Mouse (Mus musculus) bone marrow macrophage, adult 2 months (primary cell): ENCODE measurements around the gene Pou3f1. TPM values are rescaled to one million over a fixed set of nuclear protein-coding genes. Genes with fewer than 3 reads are reported as not detected.

ENCODE experiments used
- H3K27ac ChIP-seq: 2 replicates; pipeline ENCODE4 v1.5.1; 2012; ENCODE audit warnings: low read depth, low read length; ENCODE audit not compliant: insufficient read depth
- H3K4me1 ChIP-seq: 2 replicates; pipeline ENCODE4 v1.6.1; 2012; ENCODE audit warnings: low read length; ENCODE audit not compliant: control insufficient read depth, insufficient read depth
- H3K4me3 ChIP-seq: 2 replicates; pipeline ENCODE4 v1.5.1; 2012; ENCODE audit warnings: mild to moderate bottlenecking, low read length, moderate library complexity; ENCODE audit not compliant: insufficient read depth
- CTCF ChIP-seq: IDR thresholded peaks from 2 replicates; pipeline ENCODE4 v1.5.1; 2012; ENCODE audit warnings: low read depth, mild to moderate bottlenecking, low read length, moderate library complexity
- POLR2A ChIP-seq: IDR thresholded peaks from 2 replicates; pipeline ENCODE4 v1.6.1; 2012; ENCODE audit warnings: mild to moderate bottlenecking, low read depth, low read length, borderline replicate concordance
- polyA plus RNA-seq: library from polyadenylated mRNA; stranded (reverse); fragments of >200 nt; gene quantifications from 2 replicates; pipeline ENCODE4 v1.2.4, GENCODE M21; 2012; ENCODE audit not compliant: missing spikeins, insufficient read depth, insufficient read length

The Pou3f1 gene
- polyA plus RNA-seq, result not detected in 2 replicates

- H3K4me3 ChIP-seq, result peak within 1 kb of the TSS; percentile 61
- no peak within 1 kb of the TSS for H3K27ac ChIP-seq
- H3K4me1 ChIP-seq, result peaks cover 9% of the 10 kb centered on the region
- TF ChIP-seq CTCF (no peak), POLR2A (no peak)
Measured at GRCm38 (mm10) chr4:124656518-124656853, at the start of gene Pou3f1. Gene Pou3f1, plus strand, starts transcription at chr4:124656807.

GRCm38 (mm10) chr4:124607166-124607565, 49.4 kb upstream of the Pou3f1 start:
- no peaks in the 10 kb centered on the region for H3K4me1 ChIP-seq
- TF ChIP-seq CTCF (no peak), POLR2A (no peak)
- no peak overlapping the region for H3K27ac ChIP-seq
- H3K4me3 ChIP-seq, result no peak overlapping the region

GRCm38 (mm10) chr4:124610066-124610465, 46.5 kb upstream of the Pou3f1 start:
- Histone ChIP-seq H3K27ac (no peak overlapping the region), H3K4me3 (no peak overlapping the region), H3K4me1 (no peaks in the 10 kb centered on the region)
- TF ChIP-seq CTCF, result no peak
- no peak for TF ChIP-seq POLR2A

- no peak for TF ChIP-seq CTCF
- no peak for TF ChIP-seq POLR2A
- Histone ChIP-seq H3K4me1 (no peaks in the 10 kb centered on the region), H3K27ac (no peak within 1 kb of the TSS), H3K4me3 (no peak within 1 kb of the TSS)
Measured at GRCm38 (mm10) chr4:124610703-124611102, 45.9 kb upstream of the Pou3f1 start, which contains the start of gene 3100002H09Rik. Gene 3100002H09Rik, minus strand, starts transcription at chr4:124610803.

- TF ChIP-seq POLR2A (no peak), CTCF (no peak)
- no peak overlapping the region for H3K27ac ChIP-seq
- no peak overlapping the region for H3K4me3 ChIP-seq
- no peaks in the 10 kb centered on the region for H3K4me1 ChIP-seq
Measured at GRCm38 (mm10) chr4:124611768-124612167, 44.8 kb upstream of the Pou3f1 start.

- H3K4me1 ChIP-seq, result no peaks in the 10 kb centered on the region
- no peak overlapping the region for H3K4me3 ChIP-seq
- no peak for TF ChIP-seq POLR2A
- no peak for TF ChIP-seq CTCF
- no peak overlapping the region for H3K27ac ChIP-seq
Measured at GRCm38 (mm10) chr4:124614189-124614588, 42.4 kb upstream of the Pou3f1 start.

GRCm38 (mm10) chr4:124615406-124615960, 41.1 kb upstream of the Pou3f1 start:
- TF ChIP-seq POLR2A (no peak), CTCF (no peak)
- Histone ChIP-seq H3K4me3 (no peak overlapping the region), H3K27ac (no peak overlapping the region), H3K4me1 (no peaks in the 10 kb centered on the region)

- TF ChIP-seq CTCF (no peak), POLR2A (no peak)
- no peak overlapping the region for H3K4me3 ChIP-seq
- H3K27ac ChIP-seq, result no peak overlapping the region
- no peaks in the 10 kb centered on the region for H3K4me1 ChIP-seq
Measured at GRCm38 (mm10) chr4:124615986-124616385, 40.6 kb upstream of the Pou3f1 start.

- H3K4me1 ChIP-seq, result no peaks in the 10 kb centered on the region
- no peak overlapping the region for H3K27ac ChIP-seq
- TF ChIP-seq POLR2A, result no peak
- no peak for TF ChIP-seq CTCF
- no peak overlapping the region for H3K4me3 ChIP-seq
Measured at GRCm38 (mm10) chr4:124616636-124617035, 40.0 kb upstream of the Pou3f1 start.

GRCm38 (mm10) chr4:124618599-124618998, 38.0 kb upstream of the Pou3f1 start:
- H3K4me1 ChIP-seq, result no peaks in the 10 kb centered on the region
- H3K4me3 ChIP-seq, result no peak overlapping the region
- TF ChIP-seq POLR2A (no peak), CTCF (no peak)
- no peak overlapping the region for H3K27ac ChIP-seq
